ENCODE assay signal across 15 mouse cellular contexts in genomic region chr1:60746856-60747255, GRCm38 (mm10).
"Had no signal": no experiment of that assay in that cellular context is flagged by ENCODE, and none has a peak within 500 bp of the region (broad histone marks: within the 10 kb centered on the region; RNA-seq: fewer than 3 reads in every experiment).

No protein-coding gene starts in this region.

- H3K4me2 ChIP-seq: intestine, embryonic 15.5 days; kidney, embryonic 15.5 days; liver, embryonic 13.5 days; lung, embryonic 14.5 days; neural tube, embryonic 12.5 days; neural tube, embryonic 15.5 days; stomach, embryonic 15.5 days had no signal

- H3K9me3 ChIP-seq: intestine, embryonic 15.5 days; kidney, embryonic 15.5 days; liver, embryonic 13.5 days; neural tube, embryonic 12.5 days; neural tube, embryonic 15.5 days; stomach, embryonic 15.5 days had no signal

- H3K4me1 ChIP-seq: liver, embryonic 13.5 days; neural tube, embryonic 12.5 days; neural tube, embryonic 15.5 days had no signal

- DNase-seq: kidney, adult 11 months; kidney, adult 8-10 months; kidney, postnatal 10 days; kidney, postnatal 36 days; layer of hippocampus, postnatal 36 days; liver, embryonic 13.5 days; midbrain, embryonic 14.5 days had no signal

- H3K9ac ChIP-seq: intestine, embryonic 15.5 days; kidney, embryonic 15.5 days; liver, embryonic 13.5 days; lung, embryonic 14.5 days; neural tube, embryonic 12.5 days; neural tube, embryonic 15.5 days; stomach, embryonic 15.5 days had no signal

- ATAC-seq: intestine, embryonic 15.5 days; lung, postnatal 0 days had no signal

- H3K4me3 ChIP-seq: intestine, embryonic 15.5 days; kidney, embryonic 15.5 days; left cerebral cortex, adult 2 months; liver, embryonic 13.5 days; neural tube, embryonic 12.5 days; neural tube, embryonic 15.5 days; stomach, embryonic 15.5 days had no signal

- H3K36me3 ChIP-seq: intestine, embryonic 15.5 days; kidney, embryonic 15.5 days; liver, embryonic 13.5 days; neural tube, embryonic 12.5 days; neural tube, embryonic 15.5 days; stomach, embryonic 15.5 days had no signal

- H3K27ac ChIP-seq: intestine, embryonic 15.5 days; kidney, embryonic 15.5 days; left cerebral cortex, adult 2 months; liver, embryonic 13.5 days; neural tube, embryonic 12.5 days; neural tube, embryonic 15.5 days; stomach, embryonic 15.5 days had no signal

- H3K27me3 ChIP-seq: intestine, embryonic 15.5 days; kidney, embryonic 15.5 days; liver, embryonic 13.5 days; neural tube, embryonic 12.5 days; neural tube, embryonic 15.5 days; stomach, embryonic 15.5 days had no signal
